ENCODE assay signal across 16 mouse cellular contexts in genomic region chr7:45386077-45386476, GRCm38 (mm10). TPM values are rescaled to one million over a fixed set of nuclear protein-coding genes. Genes with fewer than 3 reads are reported as not detected.
DNase-seq lines count a peak whose midpoint lies in the region; TF ChIP-seq lines count a peak whose summit lies in the region.
"Had no signal": no experiment of that assay in that cellular context is flagged by ENCODE, and none has a peak within 500 bp of the region (broad histone marks: within the 10 kb centered on the region; RNA-seq: fewer than 3 reads in every experiment).

No protein-coding gene starts in this region.

- H3K4me3 ChIP-seq in gastrocnemius, adult 2 months, result no peak overlapping the region
- H3K4me3 ChIP-seq in left cerebral cortex, adult 2 months, result no peak overlapping the region
- no peak overlapping the region for H3K4me3 ChIP-seq in cortical plate, adult 2 months (ENCODE audit: insufficient read depth, low read length)
- H3K4me3 ChIP-seq: liver, embryonic 13.5 days; midbrain, embryonic 13.5 days had no signal

- H3K4me1 ChIP-seq in cortical plate, adult 2 months (ENCODE audit: control insufficient read depth, insufficient read depth, low read length), result no peaks in the 10 kb centered on the region
- H3K4me1 ChIP-seq: liver, embryonic 13.5 days; midbrain, embryonic 13.5 days had no signal

- DNase-seq in gastrocnemius, adult 2 months, result no peak
- DNase-seq in gastrocnemius, postnatal 10 days, result no peak
- no peak for DNase-seq in left cerebral cortex, adult 2 months (ENCODE audit: extremely low spot score in 1 of 2, low spot score in 2 of 2)
- DNase-seq in left cerebral cortex, postnatal 4 days, result no peak
- DNase-seq in ES-CJ7 (ENCODE audit: low read depth, low spot score), result peak; percentile 68
- DNase-seq in neural tube, embryonic 10.5 days (ENCODE audit: extremely low spot score, low spot score), result no peak
- DNase-seq: cerebellum, postnatal 36 days; kidney, postnatal 10 days; liver, embryonic 13.5 days had no signal

- TF ChIP-seq CTCF in gastrocnemius, adult 2 months (IDR thresholded peaks at IDR 0.05), result peak; percentile 7; the same call in 1 of the 2 replicates
- TF ChIP-seq CTCF in left cerebral cortex, adult 2 months (IDR thresholded peaks at IDR 0.05), result peak; percentile 8
- TF ChIP-seq CTCF in cortical plate, adult 2 months (IDR thresholded peaks at IDR 0.05; ENCODE audit: extremely low read depth, insufficient read depth, low read length), result 0 out of 2 replicates have a peak, but pooled peaks have one; percentile 12

- TF ChIP-seq POLR2A in cortical plate, adult 2 months (IDR thresholded peaks at IDR 0.05; ENCODE audit: extremely low read depth, insufficient read depth, low read length), result no peak

- H3K27ac ChIP-seq in gastrocnemius, adult 2 months, result no peak overlapping the region
- H3K27ac ChIP-seq in left cerebral cortex, adult 2 months, result no peak overlapping the region
- H3K27ac ChIP-seq in cortical plate, adult 2 months (ENCODE audit: insufficient read depth, low read length), result no peak overlapping the region
- H3K27ac ChIP-seq: liver, embryonic 13.5 days; midbrain, embryonic 13.5 days had no signal

- intact Hi-C loops in gastrocnemius, adult 2 months (cut with DNase I), result no loop called here
- intact Hi-C loops in left cerebral cortex, adult 2 months (cut with DNase I), result no loop called here
- intact Hi-C loops in left cerebral cortex, postnatal 4 days (cut with DNase I), result no loop called here

RNA-seq across cellular contexts. Expression of gene Snrnp70, which starts 9.5 kb away (rescaled TPM):
- total RNA-seq in gastrocnemius, adult 2 months (2021), result 10 to 100 TPM; 87.9 to 90.7 TPM
- 100 to 1,000 TPM; 123 to 156 TPM for total RNA-seq in gastrocnemius, postnatal 10 days (2021)
- total RNA-seq in left cerebral cortex, adult 2 months (2021), result 100 to 1,000 TPM; 428 to 429 TPM
- total RNA-seq in left cerebral cortex, postnatal 4 days (2021), result 100 to 1,000 TPM; 453 to 460 TPM
- polyA plus RNA-seq in cortical plate, adult 2 months (2012; rRNA removed), result 720 and 793 TPM in 2 replicates

RNA-seq across cellular contexts. Expression of gene Lin7b, which starts 15.7 kb away (rescaled TPM):
- total RNA-seq in gastrocnemius, adult 2 months (2021), result not detected
- total RNA-seq in gastrocnemius, postnatal 10 days (2021), result 1 to 10 TPM; 1.9 to 2.0 TPM
- total RNA-seq in left cerebral cortex, adult 2 months (2021), result 100 to 1,000 TPM; 156 to 178 TPM
- total RNA-seq in left cerebral cortex, postnatal 4 days (2021), result 10 to 100 TPM; 60.4 to 68.3 TPM
- polyA plus RNA-seq in cortical plate, adult 2 months (2012; rRNA removed), result 336 TPM in 2 replicates
- total RNA-seq: gastrocnemius, adult 8-10 months had no signal
- polyA plus RNA-seq: inflammation-experienced regulatory T-cells, adult 6 months; liver, embryonic 13.5 days had no signal

RNA-seq across cellular contexts. Expression of gene Ppfia3, which starts 19.3 kb away (rescaled TPM):
- under 1 TPM; 0.08 to 0.10 TPM for total RNA-seq in gastrocnemius, adult 2 months (2021)
- total RNA-seq in gastrocnemius, postnatal 10 days (2021), result under 1 TPM; 0.89 to 0.97 TPM
- 100 to 1,000 TPM; 156 to 159 TPM for total RNA-seq in left cerebral cortex, adult 2 months (2021)
- total RNA-seq in left cerebral cortex, postnatal 4 days (2021), result 100 to 1,000 TPM; 106 to 108 TPM
- polyA plus RNA-seq in cortical plate, adult 2 months (2012; rRNA removed), result 164 and 167 TPM in 2 replicates

RNA-seq across cellular contexts. Expression of gene Kcna7, which starts 19.4 kb away (rescaled TPM):
- total RNA-seq in gastrocnemius, adult 2 months (2021), result 10 to 100 TPM; 68.4 to 95.8 TPM
- 10 to 100 TPM; 25.4 to 29.6 TPM for total RNA-seq in gastrocnemius, postnatal 10 days (2021)
- not detected for total RNA-seq in left cerebral cortex, adult 2 months (2021)
- total RNA-seq in left cerebral cortex, postnatal 4 days (2021), result under 1 TPM in 1 of 2 experiments, not detected in 1; 0.16 TPM
- not detected in 2 replicates for polyA plus RNA-seq in cortical plate, adult 2 months (2012; rRNA removed)
- total RNA-seq: layer of hippocampus, postnatal 10 days had no signal
- polyA plus RNA-seq: forebrain, embryonic 16.5 days; inflammation-experienced regulatory T-cells, adult 6 months; liver, embryonic 13.5 days; midbrain, embryonic 13.5 days had no signal

RNA-seq across cellular contexts. Expression of gene Ntf5, which starts 27.4 kb away (rescaled TPM):
- total RNA-seq in gastrocnemius, adult 2 months (2021), result 1 to 10 TPM; 3.6 to 4.9 TPM
- 1 to 10 TPM; 1.4 to 1.8 TPM for total RNA-seq in gastrocnemius, postnatal 10 days (2021)
- total RNA-seq in left cerebral cortex, adult 2 months (2021), result not detected
- under 1 TPM in 1 of 2 experiments, not detected in 1; 0.30 TPM for total RNA-seq in left cerebral cortex, postnatal 4 days (2021)
- polyA plus RNA-seq in cortical plate, adult 2 months (2012; rRNA removed), result 0.04 and 0.08 TPM in 2 replicates
- total RNA-seq: left cerebral cortex, postnatal 14 days had no signal
- polyA plus RNA-seq: midbrain, embryonic 13.5 days had no signal

Comparison
In these comparisons a context has a peak if more than half of its experiments do, and no peak if none do; other contexts are left out.
1. RNA of gene Lin7b, which starts 15.7 kb away (total RNA-seq): 156 to 178 TPM in left cerebral cortex, adult 2 months and 60.4 to 68.3 TPM in left cerebral cortex, postnatal 4 days; 1.9 to 2.0 TPM in gastrocnemius, postnatal 10 days and not detected in gastrocnemius, adult 2 months; every median in the first group is over 10 times any median in the second.
2. RNA of gene Ppfia3, which starts 19.3 kb away (total RNA-seq): 156 to 159 TPM in left cerebral cortex, adult 2 months and 106 to 108 TPM in left cerebral cortex, postnatal 4 days; 0.89 to 0.97 TPM in gastrocnemius, postnatal 10 days and 0.08 to 0.10 TPM in gastrocnemius, adult 2 months; every median in the first group is over 10 times any median in the second.
3. Peak in every context shown above with its lines, with median percentiles within 50 percentile points of each other: CTCF ChIP-seq.